Mouse (Mus musculus) forebrain, embryonic 10.5 days (tissue): ENCODE measurements around the gene Hes1. TPM values are rescaled to one million over a fixed set of nuclear protein-coding genes. Genes with fewer than 3 reads are reported as not detected.
"Not testable (repeated sequence)": the region's sequence is repeated elsewhere in the genome, so short reads cannot be mapped to it uniquely, and the experiment has no call there.

Source experiments
- DNase-seq: peaks from one replicate; pipeline ENCODE4 v3.0.0-alpha.2; 2017; ENCODE audit warnings: low spot score; ENCODE audit errors: extremely low spot score
- H3K27ac ChIP-seq: fragments of 300-500 bp; sonication (generic); 2 replicates; pipeline ENCODE4 v1.5.1; 2016; ENCODE audit warnings: mild to moderate bottlenecking
- H3K27me3 ChIP-seq: fragments of 300-500 bp; sonication (generic); 2 replicates; pipeline ENCODE4 v1.6.1; 2016; ENCODE audit warnings: mild to moderate bottlenecking; ENCODE audit not compliant: poor library complexity, severe bottlenecking
- H3K36me3 ChIP-seq: fragments of 300-500 bp; sonication (generic); replicated peaks from 2 replicates; pipeline ENCODE4 v1.6.1; 2016; ENCODE audit warnings: mild to moderate bottlenecking, moderate library complexity
- H3K4me1 ChIP-seq: fragments of 300-500 bp; sonication (generic); 2 replicates; pipeline ENCODE4 v1.6.1; 2016
- H3K4me3 ChIP-seq: fragments of 300-500 bp; sonication (generic); 2 replicates; pipeline ENCODE4 v1.5.1; 2016; ENCODE audit warnings: mild to moderate bottlenecking, moderate library complexity
- H3K9me3 ChIP-seq: fragments of 300-500 bp; sonication (generic); 2 replicates; pipeline ENCODE4 v1.6.1; 2016; ENCODE audit warnings: mild to moderate bottlenecking, moderate library complexity
- WGBS: fragments of 180-500 bp; shearing (Covaris S2); methylation state at CpG from one replicate; pipeline ENCODE4 v1.1.7; 2016; 5-methylcytosine and 5-hydroxymethylcytosine counted together
- polyA plus RNA-seq: library from polyadenylated mRNA; unstranded; fragments of >200 nt; fragmentation: Nextera tagmentation; extraction: Ambion mirVana; gene quantifications from 2 replicates; pipeline ENCODE4 v1.2.1, GENCODE M21; 2016

The Hes1 gene
- polyA plus RNA-seq, 1 experiment from 2014 or later, result 42.5 TPM

DNA sequence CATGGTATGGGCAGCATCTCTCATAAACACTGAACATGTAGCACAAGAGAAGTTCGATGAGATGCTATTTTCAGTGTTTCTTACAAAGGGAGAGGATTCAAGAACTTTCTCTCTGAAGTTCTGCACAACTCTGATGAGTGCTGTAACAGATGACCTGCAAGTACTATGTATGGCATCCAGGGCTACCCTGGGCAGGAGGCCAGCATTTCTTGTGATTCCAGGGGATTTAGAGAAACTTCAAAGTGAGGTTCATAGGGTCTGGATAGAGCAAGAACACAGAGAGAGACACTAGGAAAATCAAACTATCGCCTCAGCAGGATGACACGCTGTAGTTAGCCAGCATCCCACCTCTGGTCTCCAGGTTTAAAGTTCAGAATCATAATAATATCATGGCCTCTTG, 31.9 kb downstream of the Hes1 start:
- no peaks in the 10 kb centered on the region for H3K36me3 ChIP-seq
- H3K4me3 ChIP-seq, result no peak overlapping the region
- DNase-seq, result no peak
- peak overlapping the region; percentile 21; the same call in 1 of the 2 replicates for H3K27ac ChIP-seq
- peaks cover 61% of the 10 kb centered on the region for H3K27me3 ChIP-seq
- H3K9me3 ChIP-seq, result no peaks in the 10 kb centered on the region
- H3K4me1 ChIP-seq, result peaks cover 28% of the 10 kb centered on the region
- WGBS, result 88% methylated on average over 3 of the region's 3 CpGs

DNA sequence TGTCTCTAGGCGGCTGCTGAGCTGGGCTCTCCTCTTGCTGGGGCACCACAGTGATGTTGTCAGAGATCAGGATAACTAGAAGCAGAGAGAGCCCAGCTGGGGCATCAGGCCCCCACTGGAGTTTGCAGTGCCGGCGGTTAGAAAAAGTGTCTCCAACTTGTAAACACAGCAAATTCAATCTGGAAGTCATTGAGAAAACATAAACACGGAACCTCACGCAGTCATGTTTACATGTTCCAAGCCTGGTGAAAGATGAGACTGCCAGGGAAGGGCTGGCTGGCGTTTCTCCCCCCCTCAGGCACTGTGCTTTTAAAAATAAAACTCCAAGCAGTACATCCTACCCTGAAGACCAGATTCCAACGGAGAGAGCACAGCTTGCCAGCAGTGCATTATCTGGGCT, 32.3 kb downstream of the Hes1 start:
- no peak for DNase-seq
- peaks cover 60% of the 10 kb centered on the region for H3K27me3 ChIP-seq
- H3K27ac ChIP-seq, result peak overlapping the region; percentile 21; the same call in 1 of the 2 replicates
- no peak overlapping the region for H3K4me3 ChIP-seq
- H3K9me3 ChIP-seq, result no peaks in the 10 kb centered on the region
- WGBS, result 48% methylated on average over 7 of the region's 7 CpGs
- H3K4me1 ChIP-seq, result peaks cover 28% of the 10 kb centered on the region
- H3K36me3 ChIP-seq, result no peaks in the 10 kb centered on the region

DNA sequence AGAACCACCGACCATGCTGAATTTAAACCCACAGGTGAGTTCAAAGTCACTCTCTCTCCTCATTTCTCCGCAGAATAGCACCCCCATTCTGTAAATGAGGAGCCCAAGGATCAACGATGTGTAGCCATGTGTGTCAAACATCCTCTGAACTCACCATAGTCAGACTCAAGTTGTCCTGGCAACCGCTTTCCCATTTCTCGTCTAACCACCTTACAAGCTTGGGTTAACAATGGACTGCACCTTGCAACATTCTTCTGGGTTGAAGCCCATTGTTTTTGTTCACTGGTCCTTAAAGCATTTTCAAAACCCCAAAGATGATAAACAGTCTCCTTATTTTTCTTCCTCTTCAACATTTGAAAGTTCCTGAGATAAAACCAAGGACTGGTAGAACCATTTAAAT, 34.9 kb downstream of the Hes1 start:
- DNase-seq, result no peak
- Histone ChIP-seq H3K4me3 (no peak overlapping the region), H3K36me3 (no peaks in the 10 kb centered on the region), H3K27me3 (peaks cover 48% of the 10 kb centered on the region), H3K4me1 (peaks cover 48% of the 10 kb centered on the region), H3K9me3 (no peaks in the 10 kb centered on the region), H3K27ac (no peak overlapping the region)
- WGBS, result 56% methylated on average over 5 of the region's 5 CpGs

- Histone ChIP-seq H3K27me3 (peaks cover 61% of the 10 kb centered on the region), H3K36me3 (no peaks in the 10 kb centered on the region), H3K9me3 (no peaks in the 10 kb centered on the region), H3K27ac (peak overlapping the region; percentile 8; the same call in 1 of the 2 replicates), H3K4me1 (peaks cover 32% of the 10 kb centered on the region), H3K4me3 (no peak overlapping the region)
- no peak for DNase-seq
- 33% methylated on average over 10 of the region's 10 CpGs for WGBS
Measured at GRCm38 (mm10) chr16:30102149-30102915, 38.1 kb downstream of the Hes1 start.

- Histone ChIP-seq H3K4me3 (no peak overlapping the region), H3K27ac (0 out of 2 replicates have a peak overlapping the region, but pooled peaks have one; percentile 35)
Measured at GRCm38 (mm10) chr16:30102982-30103381, 38.8 kb downstream of the Hes1 start.

GRCm38 (mm10) chr16:30103495-30103894, 39.3 kb downstream of the Hes1 start:
- Histone ChIP-seq H3K4me1 (peaks cover 32% of the 10 kb centered on the region), H3K27ac (no peak overlapping the region), H3K36me3 (no peaks in the 10 kb centered on the region), H3K9me3 (no peaks in the 10 kb centered on the region), H3K4me3 (no peak overlapping the region), H3K27me3 (peaks cover 60% of the 10 kb centered on the region)
- no peak for DNase-seq
- 69% methylated on average over 6 of the region's 6 CpGs for WGBS

More at GRCm38 (mm10) chr16:30102982-30103381, 38.8 kb downstream of the Hes1 start:
- DNase-seq, result no peak
- Histone ChIP-seq H3K36me3 (no peaks in the 10 kb centered on the region), H3K4me1 (peaks cover 32% of the 10 kb centered on the region), H3K27me3 (peaks cover 65% of the 10 kb centered on the region), H3K9me3 (no peaks in the 10 kb centered on the region)
- 25% methylated on average over 3 of the region's 3 CpGs for WGBS

- WGBS, result 85% methylated on average over 3 of the region's 3 CpGs
- H3K4me1 ChIP-seq, result peaks cover 26% of the 10 kb centered on the region
- H3K36me3 ChIP-seq, result no peaks in the 10 kb centered on the region
- DNase-seq, result no peak
- no peak overlapping the region for H3K4me3 ChIP-seq
- 0 out of 2 replicates have a peak, but pooled peaks cover 1% of the 10 kb centered on the region for H3K9me3 ChIP-seq
- peaks cover 56% of the 10 kb centered on the region for H3K27me3 ChIP-seq
- H3K27ac ChIP-seq, result no peak overlapping the region
Measured at GRCm38 (mm10) chr16:30104363-30104762, 40.2 kb downstream of the Hes1 start.

GRCm38 (mm10) chr16:30105476-30105875, 41.3 kb downstream of the Hes1 start:
- peaks cover 21% of the 10 kb centered on the region for H3K4me1 ChIP-seq
- H3K27me3 ChIP-seq, result peaks cover 47% of the 10 kb centered on the region
- H3K36me3 ChIP-seq, result no peaks in the 10 kb centered on the region
- no peak overlapping the region for H3K27ac ChIP-seq
- 94% methylated on average over 7 of the region's 7 CpGs for WGBS
- DNase-seq, result no peak
- H3K4me3 ChIP-seq, result no peak overlapping the region
- H3K9me3 ChIP-seq, result peaks cover 12% of the 10 kb centered on the region; the same call in 1 of the 2 replicates

GRCm38 (mm10) chr16:30108167-30108566, 44.0 kb downstream of the Hes1 start:
- peaks cover 40% of the 10 kb centered on the region for H3K27me3 ChIP-seq
- H3K27ac ChIP-seq, DNase-seq, H3K36me3 ChIP-seq, H3K4me3 ChIP-seq, H3K4me1 ChIP-seq: not testable (repeated sequence)
- WGBS, result 91% methylated on average over 11 of the region's 11 CpGs
- peaks cover 16% of the 10 kb centered on the region; the same call in 1 of the 2 replicates for H3K9me3 ChIP-seq

DNA sequence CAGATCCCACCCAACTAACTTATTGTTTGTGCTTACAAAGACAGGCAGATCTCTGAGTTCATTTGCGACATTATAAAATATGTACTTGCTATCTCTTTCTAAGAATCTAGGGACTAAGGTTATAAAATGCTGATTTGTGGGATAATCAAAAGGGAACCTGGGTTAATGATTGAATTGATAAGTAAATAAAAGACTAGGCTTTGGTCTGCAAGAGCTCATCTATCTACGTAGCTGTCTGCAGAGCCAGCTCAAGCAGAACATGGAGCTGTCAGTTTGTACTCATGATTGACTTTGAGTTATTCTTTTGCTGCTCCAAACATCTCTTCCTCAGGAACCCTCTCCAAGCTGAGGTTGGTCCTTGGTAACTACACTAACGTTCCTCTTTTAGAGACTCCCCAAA, 46.3 kb downstream of the Hes1 start:
- DNase-seq, result no peak
- Histone ChIP-seq H3K27ac (no peak overlapping the region), H3K9me3 (peaks cover 16% of the 10 kb centered on the region; the same call in 1 of the 2 replicates), H3K4me1 (peaks cover 17% of the 10 kb centered on the region), H3K4me3 (no peak overlapping the region), H3K27me3 (peaks cover 56% of the 10 kb centered on the region), H3K36me3 (no peaks in the 10 kb centered on the region)
- WGBS, result 90% methylated on average over 3 of the region's 3 CpGs

GRCm38 (mm10) chr16:30111069-30111468, 46.9 kb downstream of the Hes1 start:
- H3K9me3 ChIP-seq, result peaks cover 16% of the 10 kb centered on the region; the same call in 1 of the 2 replicates
- H3K36me3 ChIP-seq, result no peaks in the 10 kb centered on the region
- peaks cover 21% of the 10 kb centered on the region for H3K4me1 ChIP-seq
- no peak overlapping the region for H3K4me3 ChIP-seq
- no peak overlapping the region for H3K27ac ChIP-seq
- no peak for DNase-seq
- peaks cover 56% of the 10 kb centered on the region for H3K27me3 ChIP-seq

DNA sequence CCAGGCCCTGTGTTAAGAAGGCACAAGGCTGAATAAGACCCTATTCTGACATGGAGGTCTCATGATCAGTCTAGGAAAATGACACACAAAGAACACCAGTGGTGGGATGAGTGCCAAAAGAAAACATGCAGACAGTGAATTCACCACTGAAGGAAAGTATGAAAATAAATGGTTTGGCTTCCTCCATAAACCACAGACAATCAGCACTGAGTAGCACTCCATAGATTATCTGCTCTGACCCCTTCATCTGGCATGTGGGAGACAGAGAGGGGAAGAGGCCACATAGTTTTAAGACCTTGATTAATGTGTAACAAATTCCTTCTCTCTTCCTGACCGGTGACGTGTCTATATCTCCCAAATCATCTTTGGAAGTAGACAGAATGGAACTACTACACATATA, 47.4 kb downstream of the Hes1 start:
- DNase-seq, result no peak
- Histone ChIP-seq H3K27me3 (peaks cover 56% of the 10 kb centered on the region), H3K9me3 (peaks cover 16% of the 10 kb centered on the region; the same call in 1 of the 2 replicates), H3K4me1 (peaks cover 26% of the 10 kb centered on the region), H3K36me3 (no peaks in the 10 kb centered on the region), H3K27ac (no peak overlapping the region), H3K4me3 (no peak overlapping the region)
- 96% methylated on average over 2 of the region's 2 CpGs for WGBS

DNA sequence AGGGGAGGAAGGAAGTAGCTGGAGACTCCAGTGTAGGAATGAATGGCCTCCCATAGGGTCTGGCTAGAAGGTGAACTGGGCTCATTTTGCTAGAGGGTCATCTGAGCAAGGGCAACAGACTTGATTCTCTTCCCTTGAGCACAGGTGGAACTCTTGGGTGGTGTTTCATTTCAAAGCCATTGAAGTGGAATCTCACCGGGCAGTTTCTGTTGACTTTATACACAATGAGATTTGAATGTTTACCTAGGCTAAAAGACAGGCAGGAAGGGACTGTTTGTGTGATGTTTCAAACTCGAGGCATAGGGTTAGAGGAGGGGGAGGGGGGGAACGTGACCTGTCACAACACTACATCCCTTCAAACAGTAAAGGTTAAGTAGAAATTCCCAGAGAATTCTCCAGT, 49.0 kb downstream of the Hes1 start:
- H3K4me3 ChIP-seq, result no peak overlapping the region
- peaks cover 16% of the 10 kb centered on the region; the same call in 1 of the 2 replicates for H3K9me3 ChIP-seq
- H3K27me3 ChIP-seq, result peaks cover 56% of the 10 kb centered on the region
- peaks cover 29% of the 10 kb centered on the region for H3K4me1 ChIP-seq
- WGBS, result 54% methylated on average over 3 of the region's 3 CpGs
- DNase-seq, result no peak
- H3K27ac ChIP-seq, result no peak overlapping the region
- H3K36me3 ChIP-seq, result no peaks in the 10 kb centered on the region
